Mouse (Mus musculus): ENCODE measurements around the gene Serpinb6b.
A peak's percentile ranks its signal among the peaks of the same experiment; 100 is the strongest.
"Not testable (repeated sequence)": the region's sequence is repeated elsewhere in the genome, so short reads cannot be mapped to it uniquely, and the experiment has no call there.

The Serpinb6b gene

GRCm38 (mm10) chr13:32964989-32965811 is at the start of gene Serpinb6b:
TSS of gene Serpinb6b (plus strand) at chr13:32965209.
- peak; percentile 26 to 43 for DNase-seq (ENCODE audit: low spot score in 2 of 2)

GRCm38 (mm10) chr13:32922622-32923021 is 42.4 kb upstream of the Serpinb6b start:
- DNase-seq (ENCODE audit: low spot score in 2 of 2): no peak

- no peak for DNase-seq (ENCODE audit: low spot score in 2 of 2)
These were observed 40.2 kb upstream of the Serpinb6b start for GRCm38 (mm10) chr13:32924578-32925360.

- DNase-seq (ENCODE audit: low spot score in 2 of 2): no peak
These were observed 38.3 kb upstream of the Serpinb6b start for GRCm38 (mm10) chr13:32926661-32927060.

GRCm38 (mm10) chr13:32927241-32927640 is 37.8 kb upstream of the Serpinb6b start:
- DNase-seq (ENCODE audit: low spot score in 2 of 2): no peak

GRCm38 (mm10) chr13:32929107-32929750 is 35.8 kb upstream of the Serpinb6b start:
- peak in 1 of 2 experiments; percentile 11 for DNase-seq (ENCODE audit: low spot score in 2 of 2)

- no peak for DNase-seq (ENCODE audit: low spot score in 2 of 2)
These were observed 30.2 kb upstream of the Serpinb6b start for GRCm38 (mm10) chr13:32934706-32935381.

- not testable (repeated sequence) for DNase-seq (ENCODE audit: low spot score in 2 of 2)
These were observed 26.7 kb upstream of the Serpinb6b start for GRCm38 (mm10) chr13:32938275-32938674.

GRCm38 (mm10) chr13:32939191-32939590 is 25.8 kb upstream of the Serpinb6b start:
- DNase-seq (ENCODE audit: low spot score in 2 of 2): not testable (repeated sequence)

- DNase-seq (ENCODE audit: low spot score in 2 of 2): no peak
These were observed 8.5 kb upstream of the Serpinb6b start for GRCm38 (mm10) chr13:32956537-32956936.

- no peak for DNase-seq (ENCODE audit: low spot score in 2 of 2)
These were observed 7.1 kb upstream of the Serpinb6b start for GRCm38 (mm10) chr13:32957917-32958316.

- not testable (repeated sequence) for DNase-seq (ENCODE audit: low spot score in 2 of 2)
These were observed 6.5 kb upstream of the Serpinb6b start for GRCm38 (mm10) chr13:32958521-32958920.

GRCm38 (mm10) chr13:32963990-32964753 is 837 bp upstream of the Serpinb6b start:
- DNase-seq (ENCODE audit: low spot score in 2 of 2): no peak

- DNase-seq (ENCODE audit: low spot score in 2 of 2): peak in 1 of 2 experiments; percentile 11
These were observed 1.1 kb downstream of the Serpinb6b start for GRCm38 (mm10) chr13:32966116-32966515.

- DNase-seq (ENCODE audit: low spot score in 2 of 2): no peak
These were observed 2.2 kb downstream of the Serpinb6b start for GRCm38 (mm10) chr13:32967233-32967632.

GRCm38 (mm10) chr13:32968353-32968984 is 3.5 kb downstream of the Serpinb6b start:
- no peak for DNase-seq (ENCODE audit: low spot score in 2 of 2)

- DNase-seq (ENCODE audit: low spot score in 2 of 2): no peak
These were observed 4.1 kb downstream of the Serpinb6b start for GRCm38 (mm10) chr13:32968996-32969640.

- DNase-seq (ENCODE audit: low spot score in 2 of 2): no peak
These were observed 4.6 kb downstream of the Serpinb6b start for GRCm38 (mm10) chr13:32969641-32970040.

- DNase-seq (ENCODE audit: low spot score in 2 of 2): no peak
These were observed 5.8 kb downstream of the Serpinb6b start for GRCm38 (mm10) chr13:32970776-32971175.

- DNase-seq (ENCODE audit: low spot score in 2 of 2): no peak
These were observed 9.3 kb downstream of the Serpinb6b start for GRCm38 (mm10) chr13:32974268-32974667.

Data from thymus, postnatal 10 days (tissue).